Mouse (Mus musculus): ENCODE results near the gene Eya4.

- TF ChIP-seq CTCF (IDR thresholded peaks at IDR 0.05; ENCODE audit: extremely low read depth, insufficient read depth, insufficient read length, insufficient replicate concordance) (no peak), POLR2A (IDR thresholded peaks at IDR 0.05; ENCODE audit: low read depth, low read length) (no peak)
Measured at GRCm38 (mm10) chr10:23090323-23090722, 260.3 kb downstream of the Eya4 start.

All from spleen, adult 2 months (tissue).